Mouse (Mus musculus) liver, adult 2 months (tissue): ENCODE data around the gene Atp5h. TPM values are rescaled to one million over a fixed set of nuclear protein-coding genes. Genes with fewer than 3 reads are reported as not detected.
A peak's percentile ranks its signal among the peaks of the same experiment; 100 is the strongest.

ENCODE experiments used
- DNase-seq: peaks from one replicate; pipeline ENCODE4 v3.0.0-alpha.2; 2011; ENCODE audit warnings: low read depth, low spot score; ENCODE audit errors: extremely low read depth
- H3K27ac ChIP-seq: fragments of 200-500 bp; replicated peaks from 2 replicates; pipeline ENCODE4 v1.5.1; 2012; ENCODE audit warnings: low read depth, mild to moderate bottlenecking, control low read depth, inconsistent platforms, low read length; ENCODE audit not compliant: insufficient read depth
- H3K27me3 ChIP-seq: fragments of 200-500 bp; 2 replicates; pipeline ENCODE4 v1.6.1; 2012; ENCODE audit warnings: mild to moderate bottlenecking, moderate library complexity, low read length, inconsistent platforms; ENCODE audit not compliant: control insufficient read depth, insufficient read depth
- H3K36me3 ChIP-seq: fragments of 200-500 bp; 2 replicates; pipeline ENCODE4 v1.6.1; 2012; ENCODE audit warnings: low read length, inconsistent platforms; ENCODE audit not compliant: control insufficient read depth, insufficient read depth
- H3K4me1 ChIP-seq: fragments of 200-500 bp; 2 replicates; pipeline ENCODE4 v1.6.1; 2011; ENCODE audit warnings: low read length; ENCODE audit not compliant: control insufficient read depth, insufficient read depth
- H3K4me3 ChIP-seq: fragments of 200-500 bp; 2 replicates; pipeline ENCODE4 v1.5.1; 2011; ENCODE audit warnings: low read depth, mild to moderate bottlenecking, control low read depth, low read length, moderate library complexity; ENCODE audit not compliant: insufficient read depth
- H3K79me2 ChIP-seq: fragments of 200-500 bp; 2 replicates; pipeline ENCODE4 v1.6.1; 2012; ENCODE audit warnings: inconsistent platforms, mild to moderate bottlenecking, low read length, moderate library complexity; ENCODE audit not compliant: control insufficient read depth, insufficient read depth
- H3K9ac ChIP-seq: fragments of 200-500 bp; 2 replicates; pipeline ENCODE4 v1.6.1; 2012; ENCODE audit warnings: low read depth, mild to moderate bottlenecking, control low read depth, inconsistent platforms, low read length
- CTCF ChIP-seq: fragments of 200-500 bp; IDR thresholded peaks from 2 replicates; pipeline ENCODE4 v1.5.1; 2011; ENCODE audit warnings: low read depth, low read length, control low read depth
- POLR2A ChIP-seq: fragments of 200-500 bp; IDR thresholded peaks from 2 replicates; pipeline ENCODE4 v1.6.1; 2011; ENCODE audit warnings: low read length, control low read depth; ENCODE audit not compliant: insufficient read depth; ENCODE audit errors: extremely low read depth
- WGBS: fragments of 180-500 bp; shearing (Covaris S2); methylation state at CpG from one replicate; pipeline ENCODE4 v1.1.7; 2018; 5-methylcytosine and 5-hydroxymethylcytosine counted together
- polyA plus RNA-seq: library from polyadenylated mRNA; depleted of rRNA; stranded (reverse); fragments of >200 nt; gene quantifications from 2 replicates; pipeline ENCODE4 v1.2.3, GENCODE M21; 2012
- total RNA-seq: library from RNA; depleted of rRNA; stranded (reverse); fragments of >200 nt; gene quantifications from 2 replicates; pipeline ENCODE4 v1.2.3, GENCODE M21; 2014

Atp5h gene
- total and polyA plus RNA-seq, 2 experiments: 103 to 648 TPM

GRCm38 (mm10) chr11:115377254-115377653, 42.5 kb downstream of the Atp5h start:
- Histone ChIP-seq H3K79me2 (no peaks in the 10 kb centered on the region), H3K36me3 (no peaks in the 10 kb centered on the region), H3K27ac (no peak overlapping the region), H3K27me3 (no peaks in the 10 kb centered on the region), H3K9ac (no peak overlapping the region), H3K4me3 (no peak overlapping the region), H3K4me1 (peaks cover 3% of the 10 kb centered on the region; the same call in 1 of the 2 replicates)
- DNase-seq: no peak
- WGBS: 92% methylated on average over 4 of the region's 4 CpGs
- no peak for TF ChIP-seq POLR2A
- no peak for TF ChIP-seq CTCF

DNA sequence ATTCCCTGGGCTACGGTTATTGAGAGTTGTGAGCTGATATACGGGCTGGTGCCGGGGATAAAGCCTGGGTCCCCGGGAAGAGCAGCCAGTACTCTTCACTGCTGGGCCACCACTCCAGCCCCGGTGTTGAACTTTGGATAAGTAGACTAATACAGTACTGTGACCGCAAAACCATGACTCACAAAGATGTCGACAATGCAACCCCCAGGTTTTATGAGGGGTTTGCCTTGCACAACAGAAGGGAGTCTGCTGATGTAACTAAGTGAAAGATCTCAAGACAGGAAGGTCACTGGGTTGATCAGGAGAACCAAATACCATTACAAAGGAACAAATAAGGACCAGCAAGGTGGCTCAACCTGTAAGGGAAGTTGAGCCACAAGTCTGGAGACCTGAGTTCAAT, 43.0 kb downstream of the Atp5h start:
- H3K4me3 ChIP-seq: no peak overlapping the region
- no peaks in the 10 kb centered on the region for H3K27me3 ChIP-seq
- H3K27ac ChIP-seq: no peak overlapping the region
- H3K9ac ChIP-seq: no peak overlapping the region
- WGBS: 67% methylated on average over 7 of the region's 7 CpGs
- TF ChIP-seq CTCF (no peak), POLR2A (no peak)
- no peaks in the 10 kb centered on the region for H3K79me2 ChIP-seq
- DNase-seq: no peak
- H3K36me3 ChIP-seq: no peaks in the 10 kb centered on the region
- peaks cover 3% of the 10 kb centered on the region; the same call in 1 of the 2 replicates for H3K4me1 ChIP-seq

DNA sequence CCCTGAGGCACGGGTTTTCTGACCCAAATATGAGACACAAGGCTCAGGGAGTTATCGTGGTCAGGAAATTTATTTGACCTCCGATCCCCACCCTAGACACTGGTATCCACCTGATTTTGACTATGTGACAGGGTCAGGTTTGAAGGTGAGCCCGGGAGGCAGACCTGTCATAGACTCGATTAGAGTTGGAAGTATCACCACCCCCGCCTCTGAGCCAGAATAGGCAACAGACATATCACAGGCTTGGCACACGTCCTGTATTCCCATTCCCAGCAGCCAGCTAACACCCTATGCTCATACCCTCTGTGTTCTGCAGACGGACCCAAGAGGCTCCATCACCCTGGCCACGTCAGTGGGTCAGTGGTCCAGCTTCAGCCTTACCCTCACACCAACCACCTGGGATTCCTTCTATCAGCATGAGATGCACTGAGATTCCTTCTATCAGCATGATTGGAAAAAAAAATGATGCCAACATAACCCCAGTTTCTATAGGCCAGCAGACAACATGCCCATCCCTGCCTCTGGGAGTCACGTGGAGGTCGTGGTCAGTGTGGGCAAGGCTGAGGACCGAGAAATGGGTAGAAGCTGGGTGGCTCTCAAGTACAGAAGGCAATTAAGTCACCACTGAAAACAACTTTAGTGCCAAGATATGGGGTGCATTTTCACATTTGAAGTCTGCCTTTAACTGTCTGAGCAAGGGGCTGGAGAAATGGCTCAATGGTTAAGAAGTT, 44.9 kb downstream of the Atp5h start:
- DNase-seq: no peak
- 59% methylated on average over 12 of the region's 12 CpGs for WGBS
- H3K9ac ChIP-seq: no peak overlapping the region
- TF ChIP-seq POLR2A (no peak), CTCF (no peak)
- H3K4me3 ChIP-seq: no peak overlapping the region
- H3K4me1 ChIP-seq: peaks cover 3% of the 10 kb centered on the region; the same call in 1 of the 2 replicates
- no peaks in the 10 kb centered on the region for H3K27me3 ChIP-seq
- no peaks in the 10 kb centered on the region for H3K79me2 ChIP-seq
- no peak overlapping the region for H3K27ac ChIP-seq
- no peaks in the 10 kb centered on the region for H3K36me3 ChIP-seq

DNA sequence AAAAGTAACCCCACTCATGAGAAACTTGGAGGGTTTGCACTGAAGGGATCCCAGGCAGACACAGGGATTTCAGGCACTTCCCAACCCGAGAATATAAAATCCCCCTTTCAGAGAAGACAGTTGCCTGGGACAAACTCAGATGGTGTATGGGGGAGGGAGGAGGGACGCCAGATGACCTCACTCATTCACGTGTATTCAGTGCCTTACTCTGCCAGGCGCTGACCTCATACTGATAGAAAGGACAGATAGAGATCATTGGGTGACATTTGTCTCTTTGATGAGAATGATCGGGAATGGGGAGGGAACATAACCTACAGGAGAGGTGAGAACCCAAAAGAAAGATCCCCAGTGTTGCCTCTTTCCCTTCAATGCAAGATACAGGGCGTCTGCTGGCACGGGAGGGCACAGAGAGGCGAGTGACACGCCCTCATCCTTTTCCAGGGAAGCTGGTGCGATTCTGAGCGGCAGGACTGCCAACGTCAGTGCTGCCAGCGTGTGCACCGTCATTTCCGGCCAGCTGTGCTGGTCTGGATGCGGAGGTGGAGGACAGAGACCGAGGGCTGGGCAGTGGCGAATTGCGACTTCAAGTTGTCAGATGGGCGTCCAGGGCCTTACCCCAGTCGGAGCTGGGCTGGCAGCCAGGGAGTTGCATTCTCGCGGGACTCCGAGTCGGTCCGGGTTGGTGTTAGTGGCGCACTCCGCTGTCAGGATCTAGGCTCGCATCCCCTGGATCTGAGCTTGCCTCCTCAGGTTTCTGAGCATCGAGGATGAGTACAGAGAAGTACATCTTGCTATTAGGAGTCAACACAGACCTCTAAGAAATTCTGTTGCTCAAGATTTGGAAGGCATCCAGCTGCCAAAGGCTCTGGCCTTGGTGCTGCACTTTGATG, 45.7 kb downstream of the Atp5h start:
- TF ChIP-seq POLR2A: no peak
- no peak for TF ChIP-seq CTCF
- Histone ChIP-seq H3K4me1 (peaks cover 3% of the 10 kb centered on the region; the same call in 1 of the 2 replicates), H3K4me3 (peak overlapping the region; percentile 54), H3K27ac (no peak overlapping the region), H3K9ac (peak overlapping the region; percentile 26; the same call in 1 of the 2 replicates), H3K79me2 (no peaks in the 10 kb centered on the region), H3K36me3 (no peaks in the 10 kb centered on the region), H3K27me3 (no peaks in the 10 kb centered on the region)
- WGBS: 2% methylated on average over 30 of the region's 30 CpGs
- peak; percentile 39 for DNase-seq

DNA sequence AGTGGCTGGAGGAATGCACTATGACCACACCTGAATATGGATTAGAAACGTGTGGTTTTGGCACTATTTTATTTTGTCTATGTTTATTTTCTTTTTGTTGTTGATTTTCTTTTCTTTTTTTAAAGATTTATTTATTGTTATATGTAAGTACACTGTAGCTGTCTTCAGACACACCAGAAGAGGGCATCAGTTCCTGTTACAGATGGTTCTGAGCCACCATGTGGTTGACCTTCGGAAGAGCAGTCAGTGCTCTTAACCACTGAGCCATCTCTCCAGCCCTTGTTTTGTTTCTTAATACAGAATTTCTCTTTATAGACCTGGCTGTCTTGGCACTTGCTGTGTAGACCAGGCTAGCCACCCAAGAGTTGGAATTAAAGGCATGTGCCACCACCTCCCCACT, 47.0 kb downstream of the Atp5h start:
- TF ChIP-seq CTCF: no peak
- no peak for TF ChIP-seq POLR2A
- no peaks in the 10 kb centered on the region for H3K36me3 ChIP-seq
- no peak overlapping the region for H3K9ac ChIP-seq
- H3K4me1 ChIP-seq: peaks cover 4% of the 10 kb centered on the region
- no peak for DNase-seq
- H3K4me3 ChIP-seq: no peak overlapping the region
- WGBS: 58% methylated on average over 2 of the region's 2 CpGs
- H3K79me2 ChIP-seq: no peaks in the 10 kb centered on the region
- no peaks in the 10 kb centered on the region for H3K27me3 ChIP-seq
- H3K27ac ChIP-seq: no peak overlapping the region

- 88% methylated on average over 1 of the region's 1 CpGs for WGBS
- H3K4me3 ChIP-seq: no peak overlapping the region
- no peak overlapping the region for H3K27ac ChIP-seq
- no peak for TF ChIP-seq CTCF
- TF ChIP-seq POLR2A: no peak
- no peak for DNase-seq
- H3K27me3 ChIP-seq: peaks cover under 1% of the 10 kb centered on the region
- H3K36me3 ChIP-seq: no peaks in the 10 kb centered on the region
- H3K4me1 ChIP-seq: peaks cover 5% of the 10 kb centered on the region
- H3K79me2 ChIP-seq: no peaks in the 10 kb centered on the region
- no peak overlapping the region for H3K9ac ChIP-seq
Observed at GRCm38 (mm10) chr11:115372015-115372414, 47.7 kb downstream of the Atp5h start.
